In genomic region chr11:100425851-100426250, GRCm38 (mm10) we compare ENCODE assay signal across 8 mouse cellular contexts. TPM values are rescaled to one million over a fixed set of nuclear protein-coding genes. Genes with fewer than 3 reads are reported as not detected.
DNase-seq lines count a peak whose midpoint lies in the region; ATAC-seq lines count a peak whose summit lies in the region.

No protein-coding gene starts in this region.

- 28% methylated on average over 7 of the region's 7 CpGs for WGBS in heart, embryonic 16.5 days

- ATAC-seq in heart, embryonic 16.5 days (replicated peaks; ENCODE audit: extremely low read depth, insufficient read depth, low FRiP score), result peak; percentile 20; the same call in 1 of the 2 replicates

- peaks cover 25% of the 10 kb centered on the region for H3K4me1 ChIP-seq in heart, embryonic 16.5 days (ENCODE audit: control insufficient read depth, insufficient read depth, low read length)

- H3K36me3 ChIP-seq in heart, embryonic 16.5 days (ENCODE audit: control insufficient read depth, insufficient read depth), result peaks cover 19% of the 10 kb centered on the region

- no peak overlapping the region for H3K4me3 ChIP-seq in heart, embryonic 16.5 days (ENCODE audit: low read length)

- H3K9ac ChIP-seq in heart, embryonic 16.5 days (ENCODE audit: low read length), result no peak overlapping the region

- no peak overlapping the region for H3K4me2 ChIP-seq in heart, embryonic 16.5 days (ENCODE audit: low read depth, low read length)

- no peaks in the 10 kb centered on the region for H3K27me3 ChIP-seq in heart, embryonic 16.5 days (ENCODE audit: control insufficient read depth, insufficient read depth, low read length)

- DNase-seq in CD8-positive naive resting alpha-beta T cell, adult 2 months (ENCODE audit: low read depth in 2 of 2, low spot score in 2 of 2), result peak; percentile 40 to 59
- peak; percentile 80 for DNase-seq in WW6 (ENCODE audit: low read depth, low spot score)
- peak; percentile 87 for DNase-seq in embryo, embryonic 10 days (ENCODE audit: low spot score)
- DNase-seq in kidney, postnatal 25 days, result peak; percentile 84 to 88
- peak; percentile 69 to 82 for DNase-seq in lung, adult 18-20 months
- DNase-seq in retina, embryonic 14.5 days (ENCODE audit: low spot score), result peak; percentile 92
- DNase-seq in urinary bladder, postnatal 36 days (ENCODE audit: low spot score in 2 of 2), result peak; percentile 64 to 81

- no peak overlapping the region for H3K27ac ChIP-seq in heart, embryonic 16.5 days (ENCODE audit: low read length)

- H3K9me3 ChIP-seq in heart, embryonic 16.5 days (replicated peaks; ENCODE audit: control insufficient read depth, low read length), result no peaks in the 10 kb centered on the region

RNA-seq across cellular contexts. Expression of gene Fkbp10, which starts 10.4 kb away (rescaled TPM):
- 89.4 and 98.0 TPM in 2 replicates for polyA plus RNA-seq in heart, embryonic 16.5 days (2015; fragmentation: Nextera tagmentation; extraction: Ambion mirVana)

RNA-seq across cellular contexts. Expression of gene P3h4, which starts 11.2 kb away (rescaled TPM):
- polyA plus RNA-seq in heart, embryonic 16.5 days (2015; fragmentation: Nextera tagmentation; extraction: Ambion mirVana), result 50.8 and 52.6 TPM in 2 replicates

RNA-seq across cellular contexts. Expression of gene Nt5c3b, which starts 15.8 kb away (rescaled TPM):
- 107 and 110 TPM in 2 replicates for polyA plus RNA-seq in heart, embryonic 16.5 days (2015; fragmentation: Nextera tagmentation; extraction: Ambion mirVana)

RNA-seq across cellular contexts. Expression of gene Klhl10, which starts 15.9 kb away (rescaled TPM):
- polyA plus RNA-seq in heart, embryonic 16.5 days (2015; fragmentation: Nextera tagmentation; extraction: Ambion mirVana), result 0.29 and 0.47 TPM in 2 replicates

RNA-seq across cellular contexts. Expression of gene Jup, which starts 28.3 kb away (rescaled TPM):
- polyA plus RNA-seq in heart, embryonic 16.5 days (2015; fragmentation: Nextera tagmentation; extraction: Ambion mirVana), result 140 and 155 TPM in 2 replicates
